Mouse (Mus musculus): ENCODE data around the gene Nectin4.
A peak's percentile ranks its signal among the peaks of the same experiment; 100 is the strongest.
"Not testable (repeated sequence)": the region's sequence is repeated elsewhere in the genome, so short reads cannot be mapped to it uniquely, and the experiment has no call there.

The Nectin4 gene

GRCm38 (mm10) chr1:171369845-171370556, at the start of gene Nectin4:
TSS of gene Nectin4 (plus strand) at chr1:171370099.
- no peak for DNase-seq (ENCODE audit: low read depth, low spot score)

GRCm38 (mm10) chr1:171320151-171320550, 49.7 kb upstream of the Nectin4 start:
- no peak for DNase-seq (ENCODE audit: low read depth, low spot score)

- DNase-seq (ENCODE audit: low read depth, low spot score): peak; percentile 46
Observed at GRCm38 (mm10) chr1:171321415-171321814, 48.5 kb upstream of the Nectin4 start.

GRCm38 (mm10) chr1:171322012-171322411, 47.9 kb upstream of the Nectin4 start:
- peak; percentile 74 for DNase-seq (ENCODE audit: low read depth, low spot score)

- peak; percentile 59 for DNase-seq (ENCODE audit: low read depth, low spot score)
Observed at GRCm38 (mm10) chr1:171325571-171325970, 44.3 kb upstream of the Nectin4 start.

GRCm38 (mm10) chr1:171326588-171326987, 43.3 kb upstream of the Nectin4 start:
- not testable (repeated sequence) for DNase-seq (ENCODE audit: low read depth, low spot score)

- DNase-seq (ENCODE audit: low read depth, low spot score): no peak
Observed at GRCm38 (mm10) chr1:171328244-171328643, 41.7 kb upstream of the Nectin4 start.

GRCm38 (mm10) chr1:171328839-171329432, 41.0 kb upstream of the Nectin4 start, which contains the start of gene Dedd:
TSS of gene Dedd (plus strand) at chr1:171329145.
- DNase-seq (ENCODE audit: low read depth, low spot score): peak; percentile 96

GRCm38 (mm10) chr1:171329433-171330215, 40.3 kb upstream of the Nectin4 start:
- DNase-seq (ENCODE audit: low read depth, low spot score): peak; percentile 89

GRCm38 (mm10) chr1:171330216-171330560, 39.7 kb upstream of the Nectin4 start:
- peak; percentile 64 for DNase-seq (ENCODE audit: low read depth, low spot score)

- DNase-seq (ENCODE audit: low read depth, low spot score): no peak
Observed at GRCm38 (mm10) chr1:171342262-171343207, 27.4 kb upstream of the Nectin4 start.

GRCm38 (mm10) chr1:171343922-171344677, 25.8 kb upstream of the Nectin4 start:
- peak; percentile 68 for DNase-seq (ENCODE audit: low read depth, low spot score)

GRCm38 (mm10) chr1:171344715-171345114, 25.2 kb upstream of the Nectin4 start:
- no peak for DNase-seq (ENCODE audit: low read depth, low spot score)

- peak; percentile 96 for DNase-seq (ENCODE audit: low read depth, low spot score)
Observed at GRCm38 (mm10) chr1:171345225-171346094, 24.4 kb upstream of the Nectin4 start, which contains the start of the genes Nit1 and Pfdn2. TSS of gene Nit1 (minus strand) at chr1:171345646. TSS of gene Pfdn2 (plus strand) at chr1:171345670.

GRCm38 (mm10) chr1:171346095-171346450, 23.8 kb upstream of the Nectin4 start:
- DNase-seq (ENCODE audit: low read depth, low spot score): no peak

GRCm38 (mm10) chr1:171348665-171349064, 21.2 kb upstream of the Nectin4 start:
- no peak for DNase-seq (ENCODE audit: low read depth, low spot score)

- DNase-seq (ENCODE audit: low read depth, low spot score): no peak
Observed at GRCm38 (mm10) chr1:171349210-171349609, 20.7 kb upstream of the Nectin4 start.

GRCm38 (mm10) chr1:171355812-171356340, 14.0 kb upstream of the Nectin4 start:
- peak; percentile 65 for DNase-seq (ENCODE audit: low read depth, low spot score)

GRCm38 (mm10) chr1:171356814-171357213, 13.1 kb upstream of the Nectin4 start:
- DNase-seq (ENCODE audit: low read depth, low spot score): no peak

All from ES-CJ7 (cell line).